Mouse (Mus musculus) ES-E14 (cell line): ENCODE data around the gene Pigv. TPM values are rescaled to one million over a fixed set of nuclear protein-coding genes. Genes with fewer than 3 reads are reported as not detected.
"Not testable (repeated sequence)": the region's sequence is repeated elsewhere in the genome, so short reads cannot be mapped to it uniquely, and the experiment has no call there.

Source experiments
- DNase-seq: peaks from one replicate; pipeline ENCODE4 v3.0.0-alpha.2; 2013; ENCODE audit warnings: low read depth, low spot score
- H3K27ac ChIP-seq: 2 replicates; pipeline ENCODE4 v1.5.1; 2012; ENCODE audit warnings: low read depth, mild to moderate bottlenecking, low read length, moderate library complexity, mixed read lengths; ENCODE audit not compliant: poor library complexity, insufficient read depth, severe bottlenecking
- H3K36me3 ChIP-seq: 2 replicates; pipeline ENCODE4 v1.6.1; 2012; ENCODE audit warnings: mild to moderate bottlenecking, low read length, moderate library complexity, mixed read lengths; ENCODE audit not compliant: control insufficient read depth, poor library complexity, insufficient read depth, severe bottlenecking
- H3K4me1 ChIP-seq, 2 experiments: fragments of 150-350 bp in 1 of 2; sonication (generic) in 1 of 2; 2 replicates each; pipeline ENCODE4 v1.6.1; 2012; ENCODE audit warnings: low read length in 2 of 2, mild to moderate bottlenecking in 1 of 2, mixed read lengths in 1 of 2; ENCODE audit not compliant: control insufficient read depth in 2 of 2, insufficient read depth in 2 of 2, poor library complexity in 1 of 2
- H3K4me3 ChIP-seq, 2 experiments: fragments of 150-350 bp in 1 of 2; sonication (generic) in 1 of 2; 2 replicates each; pipeline ENCODE4 v1.5.1; 2012; ENCODE audit warnings: low read length in 2 of 2, low read depth in 1 of 2, mild to moderate bottlenecking in 1 of 2, mixed read lengths in 1 of 2; ENCODE audit not compliant: insufficient read depth in 1 of 2, poor library complexity in 1 of 2, severe bottlenecking in 1 of 2
- H3K9ac ChIP-seq: 2 replicates; pipeline ENCODE4 v1.6.1; 2012; ENCODE audit warnings: low read depth, mild to moderate bottlenecking, low read length, mixed read lengths; ENCODE audit not compliant: poor library complexity, insufficient read depth, severe bottlenecking
- H3K9me3 ChIP-seq: fragments of 150-350 bp; sonication (generic); 2 replicates; pipeline ENCODE4 v1.6.1; 2012; ENCODE audit warnings: low read depth, mild to moderate bottlenecking, low read length; ENCODE audit not compliant: control insufficient read depth, insufficient read depth
- CHD2 ChIP-seq: IDR thresholded peaks from 2 replicates; pipeline ENCODE4 v1.6.1; 2014; ENCODE audit warnings: mild to moderate bottlenecking, low read depth, low read length, inconsistent platforms
- HCFC1 ChIP-seq: IDR thresholded peaks from 2 replicates; pipeline ENCODE4 v1.6.1; 2012; ENCODE audit warnings: low read length, inconsistent platforms, borderline replicate concordance; ENCODE audit not compliant: insufficient read depth
- MAFK ChIP-seq: IDR thresholded peaks from 2 replicates; pipeline ENCODE4 v1.6.1; 2014; ENCODE audit warnings: mild to moderate bottlenecking, low read depth, low read length, inconsistent platforms; ENCODE audit not compliant: insufficient read depth
- ZC3H11A ChIP-seq: IDR thresholded peaks from 2 replicates; pipeline ENCODE4 v1.6.1; 2012; ENCODE audit warnings: low read depth, mild to moderate bottlenecking, inconsistent platforms, low read length, borderline replicate concordance
- ZNF384 ChIP-seq: IDR thresholded peaks from 2 replicates; pipeline ENCODE4 v1.6.1; 2012; ENCODE audit warnings: low read depth, low read length, inconsistent platforms
- in situ Hi-C, 2 experiments: fragments of 600-800 bp; cut with MboI; formaldehyde crosslinking; loops; one replicate each; pipeline ENCODE4 v1.15.1; 2025; ENCODE audit warnings: low sequenced_read_pairs in 2 of 2, inconsistent platforms in 1 of 2; ENCODE audit not compliant: unreplicated experiment in 2 of 2
- total RNA-seq: library from RNA; depleted of rRNA; stranded (reverse); fragments of 300-350 nt; gene quantifications from 2 replicates; pipeline ENCODE4 v1.2.3, GENCODE M21; 2012

Pigv gene
- total RNA-seq, 1 experiment = 11.6 TPM

DNA sequence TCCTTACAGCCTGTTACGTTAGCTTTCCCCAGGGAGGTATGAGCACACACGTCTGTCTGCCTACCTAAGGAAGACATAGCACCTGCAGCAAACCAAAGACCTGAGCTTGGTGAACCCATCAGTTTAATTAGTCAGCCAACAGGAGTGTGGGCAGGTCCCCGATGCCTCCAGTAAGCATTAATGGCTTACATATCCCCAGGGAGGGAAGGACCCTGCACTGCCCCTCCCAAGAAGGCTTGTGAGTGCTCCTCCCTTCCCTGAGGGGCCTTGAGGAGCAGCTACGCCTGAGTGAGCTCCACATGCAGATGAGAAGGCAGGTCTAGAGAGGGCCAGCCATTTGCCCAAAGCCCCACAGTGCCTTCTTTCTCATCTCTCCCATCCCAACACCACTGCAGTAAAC lies 16.2 kb downstream of the Pigv start:
- H3K27ac ChIP-seq = peak overlapping the region; percentile 96
- in situ Hi-C loops = no loop called here
- H3K4me1 ChIP-seq = peaks cover 8 to 18% of the 10 kb centered on the region in 2 experiments; a peak in 3 of 4 replicates
- peak; percentile 70 for DNase-seq
- peak overlapping the region; percentile 59; the same call in 1 of the 2 replicates for H3K9ac ChIP-seq
- H3K9me3 ChIP-seq = no peaks in the 10 kb centered on the region
- no peak overlapping the region for H3K4me3 ChIP-seq
- no peaks in the 10 kb centered on the region for H3K36me3 ChIP-seq
- no peak for TF ChIP-seq CHD2
- no peak for TF ChIP-seq HCFC1
- no peak for TF ChIP-seq MAFK
- no peak for TF ChIP-seq ZC3H11A
- no peak for TF ChIP-seq ZNF384

- peak; percentile 66; the same call in 1 of the 2 replicates for TF ChIP-seq ZNF384
These were observed 18.4 kb downstream of the Pigv start for GRCm38 (mm10) chr4:133654070-133654469.

GRCm38 (mm10) chr4:133652746-133653145 lies 19.7 kb downstream of the Pigv start:
- no peak for TF ChIP-seq HCFC1
- TF ChIP-seq ZNF384 = no peak
- no peak for TF ChIP-seq ZC3H11A
- TF ChIP-seq MAFK = no peak
- no peak for TF ChIP-seq CHD2
- H3K9me3 ChIP-seq = no peaks in the 10 kb centered on the region
- H3K9ac ChIP-seq = no peak overlapping the region
- no peaks in the 10 kb centered on the region for H3K36me3 ChIP-seq
- in situ Hi-C loops = no loop called here
- no peak overlapping the region for H3K4me3 ChIP-seq
- peaks cover 11 to 12% of the 10 kb centered on the region in 2 experiments; a peak in 3 of 4 replicates for H3K4me1 ChIP-seq
- no peak overlapping the region; the same call in 1 of the 2 replicates for H3K27ac ChIP-seq
- no peak for DNase-seq

More at GRCm38 (mm10) chr4:133654070-133654469, 18.4 kb downstream of the Pigv start:
- in situ Hi-C loops, DNase-seq, H3K9ac ChIP-seq, H3K36me3 ChIP-seq, H3K9me3 ChIP-seq, H3K27ac ChIP-seq, H3K4me3 ChIP-seq: not testable (repeated sequence)
- H3K4me1 ChIP-seq = peaks cover 11 to 16% of the 10 kb centered on the region in 2 experiments; a peak in 3 of 4 replicates

- no peak for DNase-seq
- H3K4me3 ChIP-seq = no peak overlapping the region
- in situ Hi-C loops = no loop called here
- no peak overlapping the region; the same call in 1 of the 2 replicates for H3K27ac ChIP-seq
- H3K4me1 ChIP-seq = peaks cover 9 to 13% of the 10 kb centered on the region in 2 experiments; a peak in 3 of 4 replicates
- H3K9me3 ChIP-seq = no peaks in the 10 kb centered on the region
- no peaks in the 10 kb centered on the region for H3K36me3 ChIP-seq
- TF ChIP-seq ZC3H11A = no peak
- TF ChIP-seq HCFC1 = no peak
- TF ChIP-seq CHD2 = no peak
- no peak for TF ChIP-seq MAFK
- H3K9ac ChIP-seq = no peak overlapping the region
These were observed 20.5 kb downstream of the Pigv start for GRCm38 (mm10) chr4:133651986-133652385.

DNA sequence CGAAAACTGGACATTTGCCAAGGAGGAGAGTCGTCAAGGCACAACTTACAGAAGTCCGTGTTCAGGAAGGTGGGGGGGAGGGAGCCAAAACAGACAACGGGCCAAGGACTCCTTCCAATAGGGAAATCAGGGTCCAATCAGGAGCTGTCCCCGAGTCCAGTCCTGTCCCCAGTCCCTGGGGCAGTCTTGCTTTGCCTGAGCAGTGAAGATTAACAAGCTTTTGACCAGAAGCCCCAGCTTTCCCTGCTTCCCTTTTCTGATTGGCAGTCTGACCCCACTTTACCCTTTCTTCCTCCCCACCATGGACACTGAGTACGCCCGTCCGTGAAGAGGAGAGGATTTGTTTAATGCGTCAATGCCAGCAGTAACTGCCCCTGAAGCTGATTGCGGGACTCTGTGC lies 21.0 kb downstream of the Pigv start:
- DNase-seq = no peak
- Histone ChIP-seq H3K27ac (no peak overlapping the region), H3K9ac (no peak overlapping the region; the same call in 1 of the 2 replicates), H3K9me3 (no peaks in the 10 kb centered on the region), H3K4me1 (peaks cover 4 to 11% of the 10 kb centered on the region in 2 experiments; a peak in 1 of 4 replicates), H3K36me3 (no peaks in the 10 kb centered on the region), H3K4me3 (no peak overlapping the region)
- in situ Hi-C loops = no loop called here
- no peak for TF ChIP-seq ZC3H11A
- TF ChIP-seq MAFK = no peak
- no peak for TF ChIP-seq HCFC1
- no peak for TF ChIP-seq ZNF384
- TF ChIP-seq CHD2 = no peak
